Mouse (Mus musculus) G1E-ER4 (cell line): ENCODE results near the gene Bpifa1. TPM values are rescaled to one million over a fixed set of nuclear protein-coding genes. Genes with fewer than 3 reads are reported as not detected.

Experiments
- GATA1 ChIP-seq: IDR thresholded peaks from one replicate; pipeline ENCODE4 v1.8.0; 2012; ENCODE audit warnings: low read length, inconsistent platforms
- polyA plus RNA-seq: library from polyadenylated mRNA; stranded (reverse); fragments of >175 nt; gene quantifications from 2 replicates; pipeline ENCODE4 v1.2.3, GENCODE M21; 2012

Bpifa1 gene
- polyA plus RNA-seq, 1 experiment, result not detected

GRCm38 (mm10) chr2:154192141-154192540 is 49.5 kb downstream of the Bpifa1 start:
- TF ChIP-seq GATA1, result no peak

GRCm38 (mm10) chr2:154193071-154193470 is 50.4 kb downstream of the Bpifa1 start:
- TF ChIP-seq GATA1, result no peak

- no peak for TF ChIP-seq GATA1
Observed at GRCm38 (mm10) chr2:154193994-154194504, 51.4 kb downstream of the Bpifa1 start.

GRCm38 (mm10) chr2:154197036-154197435 is 54.4 kb downstream of the Bpifa1 start:
- no peak for TF ChIP-seq GATA1

Other genes with a start within 250 kb of the Bpifa1 start
- not detected in 2 replicates for gene Bpifb6, start 242.5 kb upstream of the Bpifa1 start, polyA plus RNA-seq
- gene Bpifb3, start 224.7 kb upstream of the Bpifa1 start, polyA plus RNA-seq, result not detected in 2 replicates
- gene Bpifb4, start 204.7 kb upstream of the Bpifa1 start, polyA plus RNA-seq, result not detected in 2 replicates
- not detected in 2 replicates for gene Bpifa6, start 167.9 kb upstream of the Bpifa1 start, polyA plus RNA-seq
- not detected in 2 replicates for gene Bpifa2, start 134.6 kb upstream of the Bpifa1 start, polyA plus RNA-seq
- not detected in 2 replicates for gene Bpifa3, start 12.5 kb upstream of the Bpifa1 start, polyA plus RNA-seq
- not detected in 2 replicates for gene Bpifa5, start 19.7 kb downstream of the Bpifa1 start, polyA plus RNA-seq
- gene Bpifb1, start 47.9 kb downstream of the Bpifa1 start, polyA plus RNA-seq, result not detected in 2 replicates
- not detected in 2 replicates for gene Bpifb5, start 80.9 kb downstream of the Bpifa1 start, polyA plus RNA-seq
- not detected in 2 replicates for gene Bpifb9a, start 115.0 kb downstream of the Bpifa1 start, polyA plus RNA-seq
- not detected in 2 replicates for gene Bpifb9b, start 164.3 kb downstream of the Bpifa1 start, polyA plus RNA-seq
- 0.73 and 1.9 TPM in 2 replicates for gene Cdk5rap1, start 230.1 kb downstream of the Bpifa1 start, polyA plus RNA-seq